Mouse (Mus musculus): Measurements from ENCODE around the gene Gm27021.

DNA sequence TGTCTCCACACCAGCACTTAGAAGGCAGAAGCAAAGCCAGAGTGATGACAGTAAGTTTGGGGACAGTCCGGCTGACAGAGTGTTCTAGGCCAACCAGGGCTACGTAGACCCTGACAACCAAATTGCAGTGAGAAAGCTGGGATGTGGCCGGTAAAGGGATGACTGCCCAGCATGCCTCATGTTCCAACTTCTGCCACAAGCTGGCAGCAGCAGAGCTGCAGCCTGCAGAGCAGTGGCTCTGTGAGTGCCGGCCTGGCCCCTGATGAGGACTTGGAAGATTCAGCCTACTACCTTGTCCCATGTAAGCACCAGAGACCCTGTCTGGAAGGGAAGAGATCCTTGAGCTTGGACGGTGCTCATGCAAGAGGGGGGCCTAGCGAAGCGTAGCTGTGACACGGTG lies 7.8 kb upstream of the Gm27021 start:
- TF ChIP-seq CTCF (conservative IDR thresholded peaks at IDR 0.05; ENCODE audit: low read length) = no peak
- TF ChIP-seq NANOG (IDR thresholded peaks at IDR 0.05; ENCODE audit: borderline replicate concordance, low read length) = no peak
